Mouse (Mus musculus) left cerebral cortex, adult 18-20 months (tissue): ENCODE results near the gene Fbxl12. TPM values are rescaled to one million over a fixed set of nuclear protein-coding genes. Genes with fewer than 3 reads are reported as not detected.
"Not testable (repeated sequence)": the region's sequence is repeated elsewhere in the genome, so short reads cannot be mapped to it uniquely, and the experiment has no call there.

Experiments
- DNase-seq, 2 experiments: peaks; one replicate each; pipeline ENCODE4 v3.0.0; 2021 to 2022; ENCODE audit warnings: low spot score in 2 of 2, mixed read lengths in 1 of 2
- total RNA-seq, 2 experiments: library from RNA; stranded (reverse); gene quantifications; 2 replicates each; pipeline ENCODE4 v1.2.3; 2021

Fbxl12 gene
- total RNA-seq, 2 experiments from 2014 or later = 21.9 to 22.6 TPM

GRCm38 (mm10) chr9:20653859-20654258 lies 9.3 kb upstream of the Fbxl12 start:
- DNase-seq = no peak

- DNase-seq = no peak
Observed at GRCm38 (mm10) chr9:20652260-20652658, 7.7 kb upstream of the Fbxl12 start.

GRCm38 (mm10) chr9:20651602-20652259 lies 7.2 kb upstream of the Fbxl12 start, which contains the start of gene Pin1:
Gene Pin1 (plus strand): TSS chr9:20652095.
- peak; percentile 99 for DNase-seq

GRCm38 (mm10) chr9:20645121-20645520 lies 554 bp upstream of the Fbxl12 start:
- no peak for DNase-seq

DNA sequence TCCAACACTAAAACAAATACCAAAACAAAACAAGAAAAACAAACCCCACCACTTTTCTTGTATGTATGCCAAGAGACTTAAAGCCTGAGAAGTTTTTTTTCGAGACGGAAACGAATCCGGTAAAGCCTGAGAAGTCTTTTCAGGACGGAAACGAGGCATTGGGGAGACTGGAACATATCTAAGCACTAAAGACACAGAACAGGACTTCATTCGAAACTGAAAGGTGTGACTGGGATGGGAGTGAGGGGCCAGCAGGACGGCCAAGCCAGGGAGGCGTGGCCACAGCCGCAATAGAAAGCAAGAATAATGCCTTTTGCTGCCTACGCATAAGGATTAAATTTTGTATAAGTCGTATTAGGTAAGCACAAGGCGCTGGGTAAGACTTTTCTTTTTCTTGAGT lies 786 bp downstream of the Fbxl12 start:
- no peak for DNase-seq

DNA sequence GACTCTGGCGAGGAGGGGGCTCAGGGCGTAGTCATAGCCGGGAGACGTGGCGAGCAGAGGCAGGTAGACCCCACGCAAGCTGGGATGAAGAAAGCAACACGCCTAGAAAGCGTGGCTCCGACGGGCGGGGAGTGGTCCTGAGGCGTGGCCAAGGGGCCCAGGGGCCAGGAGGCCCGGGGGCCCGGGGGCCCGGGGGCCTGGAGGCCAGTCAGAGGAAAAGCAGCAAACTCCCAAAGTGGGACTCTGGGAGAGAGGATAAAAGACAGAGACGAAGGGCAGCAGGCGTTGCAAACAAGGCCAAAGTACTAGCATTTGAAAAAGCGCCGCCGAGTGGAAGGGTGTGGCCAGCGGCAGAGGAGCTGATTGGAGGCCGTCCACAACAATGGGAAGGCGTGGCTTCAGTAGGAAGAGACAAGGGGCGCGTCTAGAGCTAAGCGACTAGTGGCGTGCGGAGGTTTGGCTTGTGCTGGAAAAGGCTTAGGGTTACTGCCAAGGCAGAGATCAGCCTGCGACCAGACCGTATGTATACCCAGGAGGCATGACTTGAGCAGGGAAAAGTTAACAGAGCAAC lies 1.6 kb downstream of the Fbxl12 start:
- peak; percentile 61 to 64 for DNase-seq

DNA sequence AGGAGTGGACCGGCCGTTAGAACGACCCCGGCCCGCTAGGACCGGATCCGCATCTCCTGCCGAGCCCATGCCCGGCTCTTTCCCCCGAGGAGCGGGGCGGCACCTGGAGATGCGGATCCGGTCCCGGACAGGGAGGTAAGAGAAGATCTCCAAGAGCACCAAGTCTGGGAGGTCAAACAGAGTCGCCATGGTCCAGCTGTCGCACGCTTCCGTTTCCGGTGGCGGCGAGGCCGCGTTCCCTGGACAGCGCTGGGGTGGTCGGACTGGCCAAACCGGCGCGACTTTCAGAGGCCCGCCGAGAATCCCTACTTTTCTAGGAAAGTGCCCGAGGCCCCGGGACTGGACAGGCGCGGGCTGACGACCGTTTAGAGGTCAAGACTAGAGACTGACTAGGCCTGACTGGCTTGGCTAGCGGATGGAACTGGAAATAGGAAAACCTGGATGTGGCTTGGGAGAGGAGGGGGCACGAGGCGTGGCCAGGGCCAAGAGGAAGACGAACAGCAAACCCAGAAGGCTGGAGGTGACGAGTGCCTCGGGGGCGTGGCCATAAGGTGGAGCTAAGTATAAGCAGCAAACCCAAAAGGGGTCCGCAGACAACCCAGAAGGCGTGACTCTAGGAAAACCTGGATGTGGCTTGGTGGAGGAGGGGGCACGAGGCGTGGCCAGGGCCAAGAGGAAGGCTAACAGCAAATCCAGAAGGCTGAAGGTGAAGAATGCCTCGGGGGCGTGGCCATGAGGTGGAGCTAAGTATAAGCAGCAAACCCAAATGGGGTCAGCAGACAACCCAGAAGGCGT lies 2.3 kb downstream of the Fbxl12 start, which contains the start of gene Ubl5:
Gene Ubl5 (plus strand): TSS at position 778 of the 795 bp plus-strand sequence.
- no peak for DNase-seq

GRCm38 (mm10) chr9:20641501-20641900 lies 3.1 kb downstream of the Fbxl12 start:
- no peak for DNase-seq

DNA sequence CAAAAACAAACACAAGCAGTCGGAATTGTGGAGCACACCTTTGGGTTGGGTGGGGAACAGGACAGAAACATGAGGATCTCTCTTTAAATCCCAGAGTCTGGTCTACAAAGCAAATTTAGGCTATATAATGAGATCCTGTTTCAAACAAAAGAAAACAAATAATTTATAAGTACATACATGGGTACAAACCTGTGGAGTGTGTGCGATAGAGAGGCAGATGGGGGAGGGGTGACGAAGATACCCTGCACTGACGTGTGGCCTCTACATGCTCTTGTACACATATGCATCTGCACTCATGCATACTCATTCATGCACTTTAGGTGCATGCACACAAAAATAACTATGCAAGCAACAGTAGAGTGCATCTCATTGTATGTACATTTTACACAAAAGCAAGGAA lies 5.1 kb downstream of the Fbxl12 start:
- no peak for DNase-seq

DNA sequence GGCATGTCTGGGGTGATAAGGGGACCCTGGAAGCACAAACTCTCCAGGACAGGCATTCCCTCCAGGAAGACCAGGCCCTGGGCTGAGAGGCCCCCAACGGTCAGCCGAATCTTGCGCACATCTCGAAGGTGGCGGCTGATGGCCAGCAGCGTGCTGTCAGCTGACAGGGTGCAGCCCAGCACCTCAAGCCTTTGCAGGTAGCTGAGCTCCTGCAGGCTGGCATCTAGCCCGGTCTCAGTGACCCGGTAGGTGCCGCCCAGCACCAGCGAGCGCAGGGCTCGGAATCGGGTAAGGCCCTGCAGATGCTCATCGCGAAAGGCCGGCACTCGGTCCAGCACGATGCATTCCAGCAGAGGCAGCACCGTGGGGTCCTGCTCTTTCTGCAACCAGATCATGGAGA lies 6.0 kb downstream of the Fbxl12 start:
- no peak for DNase-seq

- DNase-seq = no peak
Observed at GRCm38 (mm10) chr9:20636790-20637189, 7.8 kb downstream of the Fbxl12 start.

DNA sequence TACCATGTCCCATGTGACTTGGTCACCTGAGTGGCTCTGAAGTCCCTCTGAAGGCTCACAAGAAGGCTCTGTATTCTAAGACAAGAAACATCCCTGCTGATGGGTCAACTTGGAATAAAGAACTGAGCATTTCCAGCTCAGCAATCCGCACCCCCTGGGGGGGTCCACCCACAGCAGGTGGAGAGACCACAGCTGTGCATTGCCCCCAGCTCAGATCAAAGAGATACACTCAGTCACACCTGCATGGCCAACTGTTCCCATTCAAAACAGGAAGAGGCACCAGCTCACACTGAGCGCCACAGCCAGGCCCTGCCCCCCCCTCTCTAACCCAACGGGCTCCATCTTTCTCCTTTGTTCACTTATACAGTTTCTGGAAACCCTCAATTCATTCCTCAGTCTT lies 8.3 kb downstream of the Fbxl12 start:
- no peak for DNase-seq

DNA sequence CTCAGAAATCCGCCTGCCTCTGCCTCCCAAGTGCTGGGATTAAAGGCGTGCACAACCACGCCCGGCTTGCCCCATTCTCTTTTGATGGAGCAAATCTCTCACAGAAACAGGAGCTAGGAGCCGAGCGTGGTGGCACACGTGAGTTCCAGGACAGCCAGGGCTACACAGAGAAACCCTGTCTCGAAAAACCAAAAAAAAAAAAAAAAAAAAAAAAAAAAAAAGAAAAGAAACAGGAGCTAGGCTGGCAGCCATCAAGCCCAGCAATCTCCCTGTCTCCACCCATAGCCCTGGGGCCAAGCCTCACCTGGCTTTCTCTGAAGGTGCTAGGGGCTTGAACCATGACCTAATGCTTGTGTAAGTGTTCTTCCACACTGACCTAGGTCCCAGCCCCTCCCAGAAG lies 8.9 kb downstream of the Fbxl12 start:
- DNase-seq = not testable (repeated sequence)

DNA sequence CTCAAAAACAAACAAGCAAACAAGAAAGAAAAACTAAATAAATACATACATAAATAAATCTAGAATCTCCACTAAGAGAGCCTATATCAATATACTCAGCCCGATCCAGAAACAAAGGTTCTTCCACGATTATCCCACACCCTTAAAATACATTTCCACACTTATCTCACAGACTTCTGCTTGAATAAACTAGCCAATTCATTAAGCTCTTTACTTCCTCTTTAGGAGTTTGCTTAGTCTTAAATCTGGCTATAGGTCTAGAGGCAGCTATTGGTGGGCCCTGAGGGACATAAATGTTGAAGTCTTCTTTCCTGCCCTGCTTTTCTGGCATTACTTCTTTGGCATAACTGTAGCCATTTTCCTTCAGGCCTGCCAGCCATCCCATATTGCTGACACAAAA lies 13.2 kb downstream of the Fbxl12 start:
- DNase-seq = no peak

- no peak for DNase-seq
Observed at GRCm38 (mm10) chr9:20616685-20617084, 27.9 kb downstream of the Fbxl12 start.

DNA sequence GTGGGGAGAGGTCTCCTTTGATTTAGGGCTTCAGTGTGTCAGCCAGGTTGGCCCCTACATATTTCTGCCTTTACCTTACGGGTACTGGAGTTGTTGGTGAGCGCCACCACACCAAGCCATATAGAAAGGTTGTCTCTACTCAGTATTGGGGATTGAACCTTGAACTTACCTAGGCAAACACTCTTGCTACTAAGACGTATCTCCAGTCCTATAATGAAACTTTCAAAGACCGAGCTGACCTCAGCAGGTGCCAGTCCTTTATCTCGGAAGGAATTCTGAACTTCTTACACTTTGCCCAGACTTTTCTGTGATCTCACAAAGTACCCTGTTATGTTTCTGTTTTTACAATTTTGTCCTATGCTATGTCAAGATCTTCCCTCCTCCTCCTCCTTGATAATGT lies 32.6 kb downstream of the Fbxl12 start:
- no peak for DNase-seq

GRCm38 (mm10) chr9:20609831-20610464 lies 34.6 kb downstream of the Fbxl12 start:
- DNase-seq = no peak

DNA sequence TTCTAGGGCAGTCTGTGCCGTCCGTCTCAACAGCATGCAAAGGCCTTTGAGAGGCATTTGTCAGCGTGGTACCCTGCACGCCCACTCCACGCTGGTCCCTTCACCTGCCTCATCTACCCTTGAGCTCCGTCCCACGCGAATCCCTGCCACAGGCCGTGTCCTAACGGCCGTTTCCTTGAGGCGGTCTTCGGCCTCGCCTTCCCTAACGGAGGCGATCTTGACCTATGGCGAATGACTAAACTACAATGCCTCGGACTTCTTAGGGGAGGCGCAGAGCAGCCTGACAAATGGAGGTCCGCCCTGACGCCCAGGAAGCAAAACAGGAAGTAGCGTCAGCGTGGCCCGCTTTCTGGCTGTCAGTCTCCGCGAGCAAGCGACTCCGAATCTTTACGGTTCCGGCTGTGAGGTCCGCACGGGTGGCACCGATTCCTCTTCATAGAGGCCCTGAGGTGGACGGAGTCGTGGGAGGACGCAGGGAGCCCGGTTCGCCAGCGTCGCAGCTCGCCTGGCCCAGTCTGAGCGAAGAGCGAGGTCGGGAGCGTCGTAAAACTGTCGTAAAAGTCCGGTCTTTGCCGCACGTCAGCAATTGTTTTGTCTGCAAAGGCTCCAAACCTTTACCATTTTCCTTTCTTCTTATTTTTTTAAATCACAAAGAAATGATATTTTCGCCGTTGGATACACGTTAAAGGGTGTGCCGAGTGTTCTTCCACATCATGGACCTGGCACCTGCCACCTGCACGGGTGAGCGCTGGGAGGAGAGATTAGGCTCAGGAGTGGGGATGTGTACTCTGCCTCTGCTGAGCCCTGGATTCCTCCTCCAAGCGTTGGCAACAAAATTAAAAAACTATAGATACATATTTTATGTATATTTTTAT lies 37.2 kb downstream of the Fbxl12 start:
- DNase-seq = peak; percentile 71 to 85

- DNase-seq = no peak
Observed at GRCm38 (mm10) chr9:20606269-20606668, 38.3 kb downstream of the Fbxl12 start.

DNA sequence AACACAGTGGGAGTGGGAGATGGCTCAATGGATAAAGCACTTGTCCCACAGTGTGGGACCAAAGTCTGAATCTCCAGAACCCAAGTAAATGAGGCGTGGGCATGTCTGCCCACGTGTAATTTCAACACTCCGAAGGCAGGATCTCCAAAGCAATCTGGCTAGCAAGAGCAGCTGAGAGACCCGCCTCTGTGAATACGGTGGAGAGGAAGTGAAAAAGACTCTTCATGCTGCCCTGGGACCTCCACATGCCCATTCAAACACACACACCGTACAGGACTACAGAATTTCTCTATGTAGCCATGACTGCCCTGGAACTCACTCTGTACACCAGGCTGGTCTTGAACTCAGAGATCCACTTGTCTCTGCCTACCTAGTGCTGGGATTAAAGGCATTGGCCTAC lies 43.3 kb downstream of the Fbxl12 start:
- DNase-seq = no peak

- DNase-seq = peak; percentile 100
Observed at GRCm38 (mm10) chr9:20581175-20581634, 63.4 kb downstream of the Fbxl12 start, which contains the start of gene Zfp846. Gene Zfp846 (plus strand): TSS chr9:20581291.
